Mouse (Mus musculus) MEL (cell line): ENCODE data around the gene Slc33a1.

Source experiments
- CHD2 ChIP-seq: IDR thresholded peaks from 2 replicates; pipeline ENCODE4 v1.6.1; 2011; ENCODE audit warnings: low read length, improper control_type of control experiment
- CTCF ChIP-seq, 3 experiments: IDR thresholded peaks in 2 of 3; conservative IDR thresholded peaks in 1 of 3; 2 replicates each; pipeline ENCODE4 v1.5.1; 2011 to 2012; ENCODE audit warnings: low read length in 3 of 3, low read depth in 2 of 3, mild to moderate bottlenecking in 2 of 3, improper control_type of control experiment in 1 of 3, inconsistent platforms in 1 of 3, mixed read lengths in 1 of 3, moderate library complexity in 1 of 3; ENCODE audit not compliant: control insufficient read depth in 1 of 3, insufficient read depth in 1 of 3, poor library complexity in 1 of 3, severe bottlenecking in 1 of 3
- EP300 ChIP-seq, 2 experiments: IDR thresholded peaks; 2 replicates each; pipeline ENCODE4 v1.6.1; 2011; ENCODE audit warnings: improper control_type of control experiment in 2 of 2, low read length in 2 of 2, low read depth in 1 of 2, mild to moderate bottlenecking in 1 of 2
- GATA1 ChIP-seq: IDR thresholded peaks from 2 replicates; pipeline ENCODE4 v1.6.1; 2011; ENCODE audit warnings: low read depth, low read length, improper control_type of control experiment
- NRF1 ChIP-seq: IDR thresholded peaks from 2 replicates; pipeline ENCODE4 v1.6.1; 2014; ENCODE audit warnings: low read depth, mild to moderate bottlenecking, inconsistent platforms, low read length, improper control_type of control experiment, moderate library complexity; ENCODE audit not compliant: poor library complexity, insufficient read depth, severe bottlenecking
- POLR2A ChIP-seq, 2 experiments: IDR thresholded peaks; 2 replicates each; pipeline ENCODE4 v1.6.1; 2011 to 2012; ENCODE audit warnings: low read length in 2 of 2, mild to moderate bottlenecking in 2 of 2, control low read depth in 1 of 2, improper control_type of control experiment in 1 of 2, low read depth in 1 of 2, moderate library complexity in 1 of 2; ENCODE audit not compliant: control insufficient read depth in 1 of 2, insufficient read depth in 1 of 2, poor library complexity in 1 of 2
- RAD21 ChIP-seq: IDR thresholded peaks from 2 replicates; pipeline ENCODE4 v1.6.1; 2011; ENCODE audit warnings: mild to moderate bottlenecking, low read depth, low read length, improper control_type of control experiment
- TAL1 ChIP-seq: IDR thresholded peaks from 2 replicates; pipeline ENCODE4 v1.6.1; 2012; ENCODE audit warnings: mild to moderate bottlenecking, inconsistent platforms, low read length, moderate library complexity, mixed read lengths
- ZNF384 ChIP-seq: IDR thresholded peaks from 2 replicates; pipeline ENCODE4 v1.6.1; 2012; ENCODE audit warnings: low read depth, mild to moderate bottlenecking, inconsistent platforms, low read length, improper control_type of control experiment

GRCm38 (mm10) chr3:63975955-63976908, 11.7 kb upstream of the Slc33a1 start, which contains the start of gene Gmps:
- TF ChIP-seq EP300 (IDR thresholded peaks at IDR 0.05; ENCODE audit: low read depth in 1 of 2, low read length in 2 of 2) (no peak), POLR2A (IDR thresholded peaks at IDR 0.05; ENCODE audit: control insufficient read depth in 1 of 2, insufficient read depth in 1 of 2, low read depth in 1 of 2, low read length in 2 of 2, poor library complexity in 1 of 2) (peak; percentile 80 to 98), GATA1 (peak; percentile 87), CTCF (IDR thresholded peaks at IDR 0.05 in 2 of 3, conservative IDR thresholded peaks at IDR 0.05 in 1 of 3; ENCODE audit: control insufficient read depth in 1 of 3, insufficient read depth in 1 of 3, low read depth in 2 of 3, low read length in 3 of 3, poor library complexity in 1 of 3, severe bottlenecking in 1 of 3) (no peak), ZNF384 (no peak), CHD2 (no peak), RAD21 (no peak), TAL1 (no peak), NRF1 (peak; percentile 65)
